Mouse (Mus musculus): ENCODE results near the gene Cplx3. TPM values are rescaled to one million over a fixed set of nuclear protein-coding genes. Genes with fewer than 3 reads are reported as not detected.

Cplx3 gene
- not detected for total RNA-seq (2023)

GRCm38 (mm10) chr9:57606139-57606851 is at the start of gene Cplx3:
Gene Cplx3 (minus strand): TSS chr9:57606281.

DNA sequence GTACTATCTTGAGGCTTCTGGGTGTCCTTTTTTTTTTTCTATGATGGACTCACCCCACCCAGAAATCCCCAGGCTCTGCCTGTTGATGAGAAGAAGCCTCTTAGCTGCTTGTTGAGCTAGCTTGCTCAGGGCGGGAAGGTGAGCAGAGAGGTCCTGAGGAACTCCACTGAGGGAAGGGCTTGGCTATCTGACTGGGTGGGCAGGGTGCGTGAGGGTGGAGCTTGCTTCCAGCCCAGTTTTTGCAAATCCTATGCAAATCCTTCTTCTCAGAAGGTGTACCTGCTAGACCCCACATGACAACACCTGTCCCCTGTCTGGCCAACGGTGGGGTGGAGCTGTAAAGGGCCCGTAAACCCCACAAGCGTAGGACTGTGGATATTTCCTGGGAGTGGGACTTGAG is 47.2 kb upstream of the Cplx3 start, which contains the start of gene Csk:
TSS of gene Csk (minus strand) at position 349 of the 400 bp plus-strand sequence.

GRCm38 (mm10) chr9:57620674-57621073 is 14.6 kb upstream of the Cplx3 start, which contains the start of gene Lman1l:
Gene Lman1l (minus strand): TSS chr9:57620774.

GRCm38 (mm10) chr9:57589224-57590126 is 16.6 kb downstream of the Cplx3 start, which contains the start of gene Ulk3:
Gene Ulk3 (plus strand): TSS chr9:57589452.

DNA sequence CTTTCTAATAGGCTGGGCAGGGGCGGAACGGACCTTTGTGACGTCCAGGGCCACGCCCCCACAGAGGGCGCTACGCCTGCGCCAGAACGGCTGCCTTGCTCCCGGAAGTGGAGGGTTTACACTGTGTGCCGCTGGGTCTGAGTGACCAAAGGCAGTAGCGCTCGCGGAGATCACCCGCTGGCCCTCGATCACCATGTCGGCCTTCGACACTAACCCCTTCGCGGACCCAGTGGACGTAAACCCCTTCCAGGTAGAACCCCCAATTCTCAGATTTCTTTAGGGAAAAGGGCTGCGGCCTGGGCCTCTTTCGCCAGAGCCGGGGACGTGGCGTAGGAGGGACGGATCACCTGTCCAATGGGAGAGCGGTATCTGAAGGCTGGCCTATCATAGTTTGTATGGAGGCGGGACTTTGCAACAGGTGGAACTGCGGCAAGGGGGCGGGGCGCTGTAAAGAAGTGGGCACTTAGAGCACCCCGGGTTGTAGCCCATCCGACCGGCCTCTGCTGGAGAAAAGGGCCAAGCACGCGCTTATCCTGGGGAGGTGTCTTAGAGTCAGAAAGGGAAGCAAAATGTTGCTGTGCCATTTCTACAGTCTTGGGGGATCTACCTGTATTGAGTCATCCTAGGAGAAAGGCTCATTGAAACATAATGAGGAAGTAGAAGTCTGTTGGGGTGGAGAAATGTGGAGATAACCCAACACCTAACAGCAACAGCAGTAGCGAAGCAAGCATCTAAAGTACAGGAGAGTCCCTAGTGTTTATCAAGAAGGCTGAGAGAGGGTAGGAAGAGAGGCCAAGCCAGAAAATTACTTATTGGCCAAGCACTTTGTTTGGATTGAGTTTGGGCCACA is 45.0 kb downstream of the Cplx3 start, which contains the start of gene Scamp2:
TSS of gene Scamp2 (plus strand) at position 83 of the 850 bp plus-strand sequence.

GRCm38 (mm10) chr9:57552139-57552887 is 53.8 kb downstream of the Cplx3 start, which contains the start of gene Mpi:
Gene Mpi (minus strand): TSS chr9:57552763.

Other genes with a start within 250 kb of the Cplx3 start
- 65.5 TPM for gene Ppcdc, start 166.2 kb downstream of the Cplx3 start, total RNA-seq (2023)
- not detected for gene Scamp5, start 138.2 kb downstream of the Cplx3 start, total RNA-seq (2023)
- gene Rpp25, start 102.3 kb downstream of the Cplx3 start, total RNA-seq (2023): not detected
- gene Cox5a, start 85.0 kb downstream of the Cplx3 start, total RNA-seq (2023): 82.0 TPM
- 15.9 TPM for gene Fam219b, start 68.8 kb downstream of the Cplx3 start, total RNA-seq (2023)
- 5.7 TPM for gene Mpi, start 53.5 kb downstream of the Cplx3 start, total RNA-seq (2023)
- gene Scamp2, start 45.3 kb downstream of the Cplx3 start, total RNA-seq (2023): 64.9 TPM
- gene Ulk3, start 16.8 kb downstream of the Cplx3 start, total RNA-seq (2023): 56.8 TPM
- 2.6 TPM for gene Lman1l, start 14.5 kb upstream of the Cplx3 start, total RNA-seq (2023)
- gene Csk, start 47.4 kb upstream of the Cplx3 start, total RNA-seq (2023): 295 TPM
- gene Cyp1a2, start 77.4 kb upstream of the Cplx3 start, total RNA-seq (2023): not detected
- gene Cyp1a1, start 81.6 kb upstream of the Cplx3 start, total RNA-seq (2023): not detected
- 19.6 TPM for gene Edc3, start 102.3 kb upstream of the Cplx3 start, total RNA-seq (2023)
- gene Clk3, start 159.6 kb upstream of the Cplx3 start, total RNA-seq (2023): 183 TPM
- 83.7 TPM for gene Arid3b, start 230.5 kb upstream of the Cplx3 start, total RNA-seq (2023)